Mouse (Mus musculus) brain, embryonic 14.5 days (tissue): ENCODE data around the gene Plppr3.

ENCODE experiments used
- CTCF ChIP-seq: fragments of 200-500 bp; IDR thresholded peaks from 2 replicates; pipeline ENCODE4 v1.5.1; 2012; ENCODE audit warnings: inconsistent platforms, mild to moderate bottlenecking, moderate library complexity, borderline replicate concordance; ENCODE audit not compliant: insufficient read depth, insufficient read length; ENCODE audit errors: extremely low read depth
- POLR2A ChIP-seq: fragments of 200-500 bp; IDR thresholded peaks from 2 replicates; pipeline ENCODE4 v1.6.1; 2012; ENCODE audit warnings: mild to moderate bottlenecking, inconsistent platforms, borderline replicate concordance; ENCODE audit not compliant: poor library complexity, insufficient read depth, insufficient read length, severe bottlenecking; ENCODE audit errors: extremely low read depth

DNA sequence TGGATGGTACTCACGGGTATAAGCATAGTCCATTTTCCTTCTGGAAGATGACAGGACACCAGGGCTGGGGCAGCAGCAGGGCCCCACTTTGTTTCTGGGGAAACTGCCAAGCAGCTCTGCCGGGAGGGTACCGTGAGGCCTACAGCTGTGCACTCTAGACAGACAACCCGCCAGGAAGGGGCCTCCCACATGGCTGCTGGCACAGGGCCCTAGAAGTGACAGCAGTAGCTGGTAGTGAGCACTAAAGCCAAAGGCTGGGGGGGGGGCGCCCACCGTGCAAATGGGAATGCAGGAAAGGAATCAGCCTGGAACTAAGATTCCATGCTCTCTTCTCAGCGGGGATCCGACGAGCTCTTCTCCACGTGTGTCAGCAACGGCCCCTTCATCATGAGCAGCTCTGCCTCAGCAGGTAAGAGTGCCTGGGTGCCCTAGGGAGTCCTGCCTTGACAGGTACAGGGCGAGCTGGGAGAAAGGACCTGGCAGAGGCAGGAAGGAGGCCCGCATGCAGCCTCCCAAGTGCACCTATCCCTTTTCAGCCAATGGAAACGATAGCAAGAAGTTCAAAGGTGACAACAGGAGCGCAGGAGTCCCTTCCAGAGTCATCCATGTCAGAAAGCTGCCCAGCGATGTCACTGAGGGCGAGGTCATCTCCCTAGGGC is 15.9 kb downstream of the Plppr3 start:
- no peak for TF ChIP-seq POLR2A
- no peak for TF ChIP-seq CTCF
